Mouse (Mus musculus) ES-CJ7 (cell line): Measurements from ENCODE around the gene Ankrd63.

Source experiments
- DNase-seq: peaks from one replicate; pipeline ENCODE4 v3.0.0; 2011; ENCODE audit warnings: low read depth, low spot score

Ankrd63 gene

DNA sequence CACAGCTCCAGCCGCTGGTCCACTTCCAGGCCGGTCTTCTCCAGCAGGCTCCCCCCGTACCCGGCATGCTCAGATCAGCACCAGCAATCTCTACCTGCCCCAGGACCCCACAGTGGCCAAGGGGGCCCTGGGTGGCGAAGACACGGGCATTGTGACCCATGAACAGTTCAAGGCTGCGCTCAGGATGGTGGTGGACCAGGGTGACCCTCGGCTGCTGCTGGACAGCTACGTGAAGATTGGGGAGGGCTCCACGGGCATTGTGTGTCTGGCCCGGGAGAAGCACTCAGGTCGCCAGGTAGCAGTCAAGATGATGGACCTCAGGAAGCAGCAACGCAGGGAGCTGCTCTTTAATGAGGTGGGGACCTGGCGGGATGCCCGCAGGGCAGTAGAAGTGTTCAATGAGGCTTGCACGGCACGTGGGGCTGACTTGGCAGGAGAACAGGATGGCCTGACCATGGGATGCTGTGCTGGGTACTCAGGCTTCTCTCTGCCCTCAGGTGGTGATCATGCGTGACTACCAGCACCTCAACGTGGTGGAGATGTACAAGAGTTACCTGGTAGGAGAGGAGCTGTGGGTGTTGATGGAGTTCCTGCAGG lies 10.3 kb downstream of the Ankrd63 start:
- DNase-seq = no peak

DNA sequence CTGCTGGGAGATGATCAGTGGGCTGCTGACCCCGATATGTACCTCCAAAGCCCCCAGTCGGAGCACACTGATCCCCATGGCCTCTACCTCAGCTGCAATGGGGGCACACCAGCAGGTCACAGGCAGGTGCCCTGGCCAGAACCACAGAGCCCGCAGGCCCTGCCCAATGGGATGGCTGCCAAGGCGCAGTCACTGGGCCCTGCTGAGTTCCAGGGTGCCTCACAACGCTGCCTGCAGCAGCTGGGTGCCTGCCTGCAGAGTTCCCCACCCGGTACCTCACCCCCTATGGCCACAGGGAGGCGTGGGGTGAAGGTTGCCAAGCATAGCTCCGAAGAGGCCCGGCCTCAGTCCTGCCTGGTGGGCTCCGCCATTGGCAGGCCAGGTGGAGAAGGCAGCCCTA lies 13.9 kb downstream of the Ankrd63 start:
- DNase-seq = no peak

DNA sequence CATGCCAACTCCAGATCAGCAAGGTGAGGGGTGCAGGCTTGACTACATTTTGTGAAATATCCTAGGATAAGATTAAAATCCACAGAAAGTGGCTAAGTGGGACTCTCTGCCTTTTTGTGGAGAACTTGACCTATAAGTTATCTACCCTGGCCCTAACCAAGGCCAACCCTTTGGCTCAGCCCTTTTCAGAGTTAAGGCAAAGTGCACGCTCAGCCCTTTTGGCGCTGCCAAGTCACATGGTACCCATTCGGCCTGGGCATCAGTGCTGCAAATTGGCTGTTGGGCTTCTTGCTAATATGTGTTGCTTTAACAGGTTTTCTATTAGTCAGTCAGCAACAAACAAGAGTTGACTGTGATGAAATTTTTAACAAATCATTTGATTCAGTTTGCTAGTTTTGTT lies 16.0 kb downstream of the Ankrd63 start:
- no peak for DNase-seq

DNA sequence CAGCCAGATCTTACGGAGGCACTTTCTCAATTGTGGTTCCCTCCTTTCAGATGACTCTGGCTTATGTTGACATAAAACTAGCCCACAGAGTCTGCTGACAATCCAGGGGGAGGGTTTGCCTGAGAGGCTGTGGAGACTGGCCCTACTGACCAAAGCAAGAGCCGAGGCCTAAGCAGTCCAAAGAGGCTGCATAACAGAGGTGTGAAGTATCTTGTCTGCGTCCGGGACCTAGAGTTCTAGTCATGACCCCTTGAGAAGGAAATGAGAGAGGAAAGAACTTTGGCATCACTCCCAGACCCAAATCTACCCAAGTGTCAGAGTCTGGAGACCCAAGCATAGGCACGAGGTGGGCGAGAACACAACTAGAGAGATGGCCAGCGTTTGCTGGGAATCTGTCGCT lies 17.1 kb downstream of the Ankrd63 start:
- no peak for DNase-seq

DNA sequence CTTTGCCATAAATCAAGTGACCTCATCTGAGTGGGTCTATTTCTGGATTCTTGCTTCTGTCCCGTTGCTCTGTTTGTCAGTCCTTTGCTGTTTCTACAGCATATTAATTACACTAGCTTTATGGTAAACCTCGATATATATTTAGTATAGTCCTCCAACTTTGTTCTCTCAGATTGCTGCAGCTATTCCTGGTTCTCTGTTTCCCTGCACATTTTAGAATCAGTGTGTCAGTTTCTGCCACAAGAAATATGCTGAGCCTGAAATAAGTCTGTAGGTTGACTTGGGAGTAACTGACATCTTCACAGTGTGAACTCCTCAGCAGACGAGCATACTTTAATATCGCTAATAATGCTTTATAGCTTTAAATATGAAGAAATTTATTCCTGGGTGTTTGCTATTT lies 18.7 kb downstream of the Ankrd63 start:
- DNase-seq = no peak

DNA sequence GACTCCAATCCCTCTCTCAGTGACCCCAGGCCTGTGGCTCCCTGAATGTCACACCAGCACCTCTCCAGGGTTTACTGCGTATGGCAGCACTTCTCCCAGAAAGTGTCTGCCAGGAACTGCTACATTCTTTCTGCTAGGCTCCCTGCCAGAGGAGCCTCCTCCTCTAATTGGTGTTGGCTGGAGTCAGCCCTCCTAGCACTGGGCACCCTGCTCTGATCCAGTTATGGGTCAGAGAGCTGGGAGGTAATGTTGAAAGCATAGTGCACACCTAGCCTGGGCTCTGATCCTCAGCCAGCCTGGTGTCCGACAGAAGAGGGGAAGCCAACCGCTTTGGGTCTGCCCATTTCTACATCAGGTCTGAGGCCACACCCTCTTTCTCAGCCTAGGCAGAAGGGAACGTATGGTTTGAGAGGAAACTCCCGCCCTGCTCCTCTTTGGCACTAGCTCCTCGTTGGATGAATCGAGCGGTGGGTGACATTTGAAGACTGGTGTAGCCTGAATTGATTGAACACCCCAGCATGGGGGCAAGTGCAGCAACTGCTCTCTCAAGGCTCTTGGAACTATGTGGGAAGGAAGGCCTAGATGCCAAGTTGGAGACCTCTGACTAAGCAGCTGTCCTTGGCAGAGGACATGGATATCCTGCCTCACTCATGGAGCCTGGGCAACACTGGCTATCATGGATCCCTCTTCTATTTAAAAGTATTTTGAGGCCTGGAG lies 21.1 kb downstream of the Ankrd63 start:
- DNase-seq = no peak

DNA sequence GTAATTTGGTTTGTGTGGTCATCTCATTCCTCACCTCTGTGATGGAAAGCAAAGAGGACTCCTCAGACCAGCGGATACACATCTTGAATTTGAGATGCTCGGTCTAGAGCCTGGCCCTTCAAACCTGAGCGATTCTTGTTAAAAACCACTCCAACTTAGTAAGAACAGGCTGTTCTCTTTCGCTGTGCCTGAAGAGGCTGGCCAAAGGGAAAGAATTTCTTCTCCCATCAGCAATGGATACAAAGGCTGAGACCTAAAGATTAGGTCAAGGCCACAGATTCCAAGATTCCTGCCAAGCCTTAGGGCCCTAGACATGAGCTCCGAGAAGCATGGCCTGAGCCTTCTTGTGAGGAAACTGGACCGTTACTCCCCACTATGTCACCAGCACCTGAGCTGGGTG lies 22.8 kb downstream of the Ankrd63 start:
- DNase-seq = no peak

DNA sequence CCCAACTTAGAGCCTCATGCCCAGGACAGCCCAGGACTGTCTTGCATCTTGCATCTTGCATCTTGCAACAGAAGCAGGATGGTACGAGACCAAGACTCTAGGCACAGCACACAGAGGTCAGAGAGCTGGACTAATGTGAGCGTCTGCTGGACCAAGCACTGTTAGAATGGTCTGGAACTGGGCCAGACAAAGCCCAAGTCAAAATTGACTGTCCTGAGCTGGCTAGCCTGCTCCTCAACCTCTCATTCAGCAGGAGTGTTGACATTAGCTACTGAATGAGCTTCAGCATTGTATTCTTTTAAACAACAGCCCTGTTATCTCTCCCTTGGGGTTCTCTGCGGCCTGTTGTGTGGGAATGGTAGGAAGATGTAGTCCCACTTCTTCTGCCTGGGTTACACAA lies 24.2 kb downstream of the Ankrd63 start:
- no peak for DNase-seq

DNA sequence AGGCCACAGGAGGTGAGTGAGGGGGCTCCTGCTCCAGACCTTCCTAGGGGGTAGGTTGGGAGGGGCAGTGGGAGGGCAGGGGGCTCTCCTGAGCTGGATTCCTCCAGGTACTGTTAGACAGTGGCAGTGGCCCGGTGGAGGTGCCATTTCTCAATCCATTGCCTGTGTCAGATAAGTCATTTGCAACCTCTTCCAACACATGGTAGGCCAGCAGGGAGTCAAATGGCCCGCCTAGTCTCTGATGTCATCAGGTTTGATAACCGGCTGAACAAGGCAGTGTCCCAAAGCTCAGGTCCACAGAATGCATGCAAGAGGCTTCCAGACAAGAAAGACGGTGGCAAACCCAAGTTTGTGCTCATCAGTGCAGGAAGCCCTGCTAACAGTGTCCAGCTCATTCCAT lies 25.9 kb downstream of the Ankrd63 start:
- no peak for DNase-seq

DNA sequence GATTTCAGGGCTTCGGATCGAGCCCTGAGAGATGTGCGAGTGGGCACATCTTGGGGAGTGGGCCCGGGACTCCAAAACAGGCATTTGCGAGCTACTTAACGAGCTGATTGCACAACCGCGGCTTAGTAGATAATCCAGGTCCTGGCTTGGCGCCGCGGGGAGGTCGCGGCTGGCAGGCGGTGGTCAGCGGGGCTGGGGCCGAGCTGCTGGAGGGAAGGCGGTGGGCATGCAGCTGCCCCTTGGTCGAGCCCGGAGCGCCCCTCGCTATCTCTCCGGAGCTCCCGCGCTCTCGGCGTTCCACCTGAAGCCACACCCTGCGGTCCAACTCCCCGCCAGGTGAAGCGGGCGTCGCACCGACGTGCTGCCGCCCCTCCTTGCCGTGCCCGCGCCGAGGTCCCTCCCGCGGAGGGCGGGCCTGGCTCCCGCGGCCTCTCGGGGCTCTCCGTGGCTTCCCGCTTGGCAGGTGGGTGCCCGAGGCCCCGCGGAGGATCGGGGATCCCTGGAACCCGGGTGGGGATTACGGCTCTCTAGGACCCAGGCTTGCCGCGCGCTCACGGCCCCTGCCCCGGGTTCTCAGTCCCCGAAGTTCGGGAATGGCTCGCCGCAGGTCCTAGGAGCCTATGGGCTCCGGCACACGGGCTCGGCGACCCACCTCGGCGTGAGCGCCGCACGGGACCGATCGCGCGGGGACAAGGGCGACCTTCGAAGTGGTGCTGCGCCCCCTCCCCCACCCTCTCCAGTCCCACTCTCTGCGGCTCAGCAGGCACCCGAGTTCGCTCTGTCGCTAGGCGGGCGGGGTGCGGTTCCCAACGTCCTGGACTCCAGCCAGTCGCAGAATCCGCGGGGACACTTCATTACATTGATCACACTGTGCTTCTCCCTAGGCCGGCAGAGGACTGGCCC lies 26.7 kb downstream of the Ankrd63 start:
- peak; percentile 64 for DNase-seq

DNA sequence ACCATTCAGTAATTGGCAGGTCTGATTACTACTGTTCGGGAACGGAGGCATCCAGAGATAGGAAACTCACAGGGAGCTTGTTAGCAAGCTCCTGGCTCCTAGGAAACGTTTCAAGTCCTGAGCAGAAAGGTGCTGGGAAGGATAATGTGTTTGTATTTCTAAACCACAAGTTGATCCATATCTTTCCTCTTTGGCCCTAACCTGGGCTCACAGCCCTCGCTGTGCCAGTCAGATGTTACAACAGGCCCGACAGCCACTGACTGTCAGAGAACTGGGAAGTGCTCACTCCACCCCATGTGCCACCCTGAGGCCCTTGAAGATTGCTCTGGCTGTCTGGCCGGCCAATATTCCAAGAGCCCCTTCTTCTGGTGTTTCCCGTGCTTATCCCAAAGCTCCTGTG lies 29.3 kb downstream of the Ankrd63 start:
- no peak for DNase-seq

DNA sequence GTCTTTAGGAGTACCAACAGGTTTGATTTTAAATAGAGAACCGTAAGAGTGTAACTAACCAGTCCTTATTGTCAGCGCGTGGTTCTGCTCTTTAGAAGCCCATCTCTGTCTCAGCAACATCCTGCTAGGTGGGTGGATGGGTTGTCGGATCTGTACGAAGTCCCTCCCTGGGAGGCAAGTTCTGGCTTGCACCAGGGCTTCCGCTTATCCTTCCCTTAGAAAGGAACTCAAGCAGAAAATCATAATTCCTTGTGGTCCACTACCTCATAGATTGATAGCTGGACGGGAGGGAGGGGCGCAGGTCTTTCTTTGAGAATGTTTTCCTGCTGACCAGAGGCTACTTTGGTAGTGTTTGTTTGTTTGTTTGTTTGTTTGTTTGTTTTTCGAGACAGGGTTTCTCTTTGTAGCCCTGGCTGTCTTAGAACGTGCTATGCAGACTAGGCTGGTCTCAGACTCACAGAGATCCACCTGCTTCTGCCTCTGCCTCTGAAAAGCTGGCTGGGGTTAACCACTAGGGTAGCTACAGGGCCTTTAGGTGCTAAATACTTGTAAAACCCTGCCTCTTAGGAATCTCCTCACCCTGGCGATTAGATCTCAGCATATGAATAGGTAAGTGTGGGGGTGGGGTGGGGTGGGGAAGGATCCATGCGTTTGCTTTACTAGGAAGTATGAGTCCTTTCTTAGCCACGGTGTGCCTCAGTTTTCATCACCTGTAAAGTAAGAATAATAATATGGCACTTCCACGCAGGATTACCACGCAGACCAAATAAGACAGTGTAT lies 29.9 kb downstream of the Ankrd63 start:
- peak; percentile 55 for DNase-seq

DNA sequence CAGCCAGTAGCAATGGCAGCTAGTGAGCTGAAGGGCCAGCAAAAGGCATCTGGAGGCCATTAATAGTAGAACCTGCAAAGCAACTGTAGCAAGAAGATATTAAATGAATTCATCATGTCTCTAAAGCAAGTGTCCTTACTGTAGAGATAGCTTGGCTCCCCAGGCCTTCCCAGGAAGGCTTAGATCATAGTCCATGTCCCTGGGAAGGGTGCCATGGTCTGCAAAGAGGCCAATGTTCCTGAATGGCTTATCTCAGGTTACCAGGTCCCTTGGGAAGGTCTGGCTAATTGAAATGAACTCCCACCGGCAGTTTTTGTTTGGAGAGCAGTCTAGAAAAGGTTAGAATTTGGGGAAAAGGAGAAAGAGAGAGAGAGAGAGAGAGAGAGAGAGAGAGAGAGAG lies 32.0 kb downstream of the Ankrd63 start:
- no peak for DNase-seq

DNA sequence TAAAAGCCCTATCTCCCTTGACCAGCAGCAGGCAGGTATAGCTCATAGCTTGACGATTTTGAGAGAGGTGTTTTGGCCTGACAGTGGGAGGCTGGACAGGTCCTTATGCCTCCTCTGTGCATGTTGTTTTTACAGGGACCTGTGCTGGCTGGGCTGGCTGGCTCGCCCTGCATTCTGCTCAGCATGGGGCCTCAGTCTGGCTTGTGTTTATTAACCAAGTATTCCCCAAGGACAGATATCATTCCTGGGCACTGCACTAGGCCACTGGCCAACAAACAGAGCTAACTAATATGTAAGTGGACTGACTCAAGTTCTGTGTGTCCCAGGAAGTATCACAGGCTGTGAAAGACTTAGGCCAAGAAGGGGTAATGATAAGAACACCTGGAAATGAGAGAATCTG lies 34.0 kb downstream of the Ankrd63 start:
- no peak for DNase-seq

DNA sequence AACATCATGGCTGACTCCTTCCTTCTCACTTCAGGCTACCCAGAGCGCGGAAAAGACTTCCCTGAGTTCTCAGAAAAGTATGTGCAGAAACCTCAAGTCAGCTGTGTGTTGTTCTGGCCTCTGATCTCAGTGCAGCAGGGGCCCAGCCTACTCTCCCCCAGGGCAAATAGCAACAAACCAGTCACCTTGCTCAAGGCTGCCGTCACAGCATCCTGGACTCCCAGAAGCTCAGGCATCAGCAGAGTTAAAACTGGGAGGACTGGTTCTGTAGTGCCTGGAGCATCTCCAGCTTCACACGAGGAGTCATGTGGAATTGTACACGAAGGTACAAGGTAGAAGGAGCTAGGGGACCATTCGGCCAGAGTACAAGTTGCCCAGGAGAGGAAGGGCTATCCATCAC lies 34.5 kb downstream of the Ankrd63 start:
- no peak for DNase-seq

DNA sequence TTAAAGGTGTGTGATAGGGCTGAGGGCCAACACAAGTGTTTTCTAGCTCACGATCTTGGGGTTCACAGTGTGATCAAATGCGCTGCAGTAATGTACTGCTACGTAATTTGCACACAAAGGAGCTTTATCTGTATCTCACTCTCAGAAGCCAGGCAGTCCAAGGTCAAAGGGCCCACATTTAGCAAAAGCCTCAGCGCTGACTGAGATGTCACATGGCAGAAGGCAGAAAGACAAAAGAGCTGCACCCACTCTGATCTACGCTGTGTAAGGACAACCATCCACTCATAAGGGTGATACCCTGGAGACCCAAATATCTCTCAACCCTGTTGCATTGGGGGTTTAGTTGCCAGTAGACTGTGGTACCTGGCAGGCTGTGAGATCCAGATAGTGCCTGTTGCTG lies 36.6 kb downstream of the Ankrd63 start:
- DNase-seq = no peak

DNA sequence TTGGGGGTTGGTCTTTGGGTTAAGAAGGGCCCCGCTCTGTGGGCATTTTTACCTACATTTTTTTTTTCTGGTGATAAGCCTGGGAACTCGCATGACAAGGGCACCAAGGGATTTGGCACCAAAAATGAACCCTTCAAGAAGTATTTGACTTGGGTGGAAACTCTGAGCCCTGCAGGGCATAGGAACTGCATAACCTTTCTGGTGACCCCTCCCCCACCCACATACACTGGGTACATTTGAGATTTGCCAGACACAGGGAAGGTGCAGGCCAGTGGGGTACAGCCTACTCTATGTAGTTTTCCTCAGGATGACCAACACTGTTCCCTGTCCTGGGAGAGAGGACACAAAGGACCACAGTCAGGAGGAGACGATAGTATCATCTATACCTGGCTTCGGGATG lies 38.1 kb downstream of the Ankrd63 start:
- no peak for DNase-seq

DNA sequence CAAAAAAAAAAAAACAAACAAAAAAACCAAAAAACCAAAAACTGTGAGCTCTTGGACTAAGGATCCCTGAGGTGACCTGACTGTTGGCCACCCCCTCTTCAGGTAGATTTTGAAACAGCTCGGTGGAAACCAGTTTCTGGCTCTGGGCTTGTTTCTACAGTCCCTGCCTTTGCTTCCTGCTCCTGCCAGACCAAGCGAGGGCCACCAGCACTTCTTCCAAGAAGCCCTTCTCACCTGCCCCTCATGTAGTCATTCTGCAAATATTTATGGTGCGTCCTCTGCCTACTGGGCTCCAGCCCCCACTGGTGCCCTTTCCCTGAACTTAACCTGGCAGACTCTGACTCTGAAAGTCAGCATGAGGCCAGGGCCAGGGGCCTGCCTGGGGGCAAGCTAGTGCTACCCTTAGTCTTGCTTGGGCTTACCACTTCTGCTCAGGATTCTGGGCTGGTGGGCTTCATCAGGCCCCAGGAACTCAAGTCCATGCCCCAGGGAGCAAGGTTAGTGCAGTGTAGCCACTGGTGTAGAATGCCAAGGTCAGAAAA lies 38.7 kb downstream of the Ankrd63 start:
- DNase-seq = no peak

DNA sequence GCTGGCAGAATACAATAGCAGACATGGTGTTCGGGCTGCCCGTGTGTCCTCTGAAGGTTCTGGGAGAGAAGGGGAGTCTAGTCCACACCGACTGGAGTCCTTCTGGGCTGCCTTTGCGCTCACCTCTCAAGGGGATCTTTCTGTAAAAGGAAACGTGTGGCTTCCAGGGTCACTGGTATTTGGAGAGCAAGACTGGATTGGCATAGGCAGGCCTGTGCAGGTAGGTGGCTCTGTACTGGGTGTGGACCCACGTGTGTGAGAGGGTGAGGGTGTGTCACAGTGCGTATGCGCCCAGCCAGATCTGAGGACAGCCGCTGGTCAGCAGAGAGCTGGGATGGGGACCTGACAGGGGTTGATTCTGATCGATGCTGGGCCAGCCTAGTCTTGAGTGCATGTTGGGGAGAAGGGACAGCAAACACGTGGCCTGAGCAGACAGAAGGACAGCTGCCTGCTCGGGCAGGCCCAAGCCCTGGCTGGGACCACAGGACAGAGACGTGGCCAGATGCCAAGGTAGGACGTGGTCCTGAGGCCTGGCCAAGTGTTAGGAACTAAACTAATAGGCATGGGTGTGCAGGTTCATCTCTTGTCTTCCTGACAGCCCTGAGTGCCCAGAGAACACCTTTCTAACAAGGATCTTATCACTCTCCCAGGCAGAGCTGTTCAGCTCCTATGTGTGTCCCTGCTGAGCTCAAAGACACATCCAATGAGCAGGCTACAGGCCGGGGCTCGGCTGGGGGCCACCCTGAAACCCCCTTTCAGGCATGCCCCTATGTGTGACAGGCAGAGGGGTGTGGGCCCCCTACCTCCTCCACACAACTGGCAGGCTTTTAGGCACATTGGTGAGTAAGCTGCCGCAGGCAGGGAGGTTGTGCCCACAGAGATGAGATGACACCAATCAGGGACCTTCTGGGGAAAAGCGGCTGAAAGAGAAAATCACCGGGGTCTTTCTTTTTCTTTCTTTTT lies 39.7 kb downstream of the Ankrd63 start:
- DNase-seq = no peak
